Mouse (Mus musculus) C2C12 (cell line): ENCODE measurements around the gene Gm47791.

Experiments used
- CEBPB ChIP-seq: IDR thresholded peaks from one replicate; pipeline ENCODE4 v1.6.1; 2011; ENCODE audit warnings: low read depth, mild to moderate bottlenecking, control low read depth, moderate library complexity
- CTCF ChIP-seq: IDR thresholded peaks from one replicate; pipeline ENCODE4 v1.5.1; 2011; ENCODE audit not compliant: control insufficient read depth, insufficient read depth, insufficient read length
- MAX ChIP-seq: IDR thresholded peaks from one replicate; pipeline ENCODE4 v1.6.1; 2011; ENCODE audit warnings: mild to moderate bottlenecking, control low read depth
- MYOD1 ChIP-seq: IDR thresholded peaks from one replicate; pipeline ENCODE4 v1.6.1; 2011; ENCODE audit warnings: low read depth; ENCODE audit not compliant: control insufficient read depth, insufficient read length
- MYOG ChIP-seq: IDR thresholded peaks from one replicate; pipeline ENCODE4 v1.6.1; 2011; ENCODE audit not compliant: control insufficient read depth, insufficient read length; ENCODE audit errors: extremely low read depth
- USF1 ChIP-seq: IDR thresholded peaks from one replicate; pipeline ENCODE4 v1.6.1; 2011; ENCODE audit warnings: low read depth, mild to moderate bottlenecking, control low read depth, moderate library complexity

DNA sequence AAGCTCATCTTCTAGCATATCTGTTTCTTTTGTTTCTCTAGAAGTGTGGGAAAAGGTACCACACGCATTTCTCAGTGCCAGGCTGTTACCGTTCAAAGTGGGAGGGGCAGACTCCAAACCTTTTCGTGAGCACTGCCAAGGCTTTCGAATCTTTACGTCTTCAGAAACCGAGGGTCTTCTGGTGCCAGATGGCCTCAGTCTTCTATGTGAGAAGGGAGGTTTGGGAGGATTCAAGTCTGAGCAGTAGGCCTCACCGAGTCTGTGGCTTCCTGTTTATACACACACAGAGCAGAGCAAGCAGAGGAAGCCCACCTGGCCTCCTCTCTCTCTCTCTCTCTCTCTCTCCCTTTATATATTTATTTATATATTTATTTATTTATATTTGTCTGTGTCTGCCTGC is 36.2 kb upstream of the Gm47791 start:
- TF ChIP-seq USF1 (no peak), CTCF (no peak), MYOD1 (no peak), MAX (no peak), CEBPB (no peak), MYOG (no peak)
